Mouse (Mus musculus) common myeloid progenitor, adult 5-6 weeks (primary cell): ENCODE measurements around the gene Ep300. TPM values are rescaled to one million over a fixed set of nuclear protein-coding genes. Genes with fewer than 3 reads are reported as not detected.
"Not testable (repeated sequence)": the region's sequence is repeated elsewhere in the genome, so short reads cannot be mapped to it uniquely, and the experiment has no call there.

Source experiments
- ATAC-seq: replicated peaks from 2 replicates; pipeline ENCODE4 v1.8.0; 2016; ENCODE audit warnings: low read depth, mild to moderate bottlenecking, moderate TSS enrichment, inconsistent platforms; ENCODE audit not compliant: poor library complexity, severe bottlenecking
- total RNA-seq: library from RNA; stranded (forward); fragments of 200-1000, 187-1606 nt; gene quantifications from 2 replicates; pipeline ENCODE4 v1.2.3, GENCODE M21; 2017

The Ep300 gene
- total RNA-seq, 1 experiment from 2014 or later = 45.9 TPM

DNA sequence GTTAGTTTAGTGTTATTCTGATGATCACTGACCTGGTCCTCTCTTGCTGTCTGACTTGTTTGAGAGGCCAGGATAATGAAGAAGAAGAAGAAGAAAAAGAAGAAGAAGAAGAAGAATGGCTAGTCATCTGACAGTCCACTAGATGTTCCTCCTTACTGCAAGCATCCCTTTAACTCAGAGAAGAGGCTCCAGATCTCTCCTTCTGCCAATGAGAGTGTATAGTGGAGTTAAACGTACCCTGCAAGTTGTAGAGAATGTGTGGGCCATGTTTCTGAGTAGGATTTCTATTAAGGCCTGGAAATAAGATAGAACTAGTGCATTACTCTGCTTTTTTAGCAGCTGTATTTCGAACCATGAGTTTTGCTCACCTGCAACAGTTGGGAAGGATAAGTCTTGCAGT lies 2.5 kb downstream of the Ep300 start:
- no peak for ATAC-seq

DNA sequence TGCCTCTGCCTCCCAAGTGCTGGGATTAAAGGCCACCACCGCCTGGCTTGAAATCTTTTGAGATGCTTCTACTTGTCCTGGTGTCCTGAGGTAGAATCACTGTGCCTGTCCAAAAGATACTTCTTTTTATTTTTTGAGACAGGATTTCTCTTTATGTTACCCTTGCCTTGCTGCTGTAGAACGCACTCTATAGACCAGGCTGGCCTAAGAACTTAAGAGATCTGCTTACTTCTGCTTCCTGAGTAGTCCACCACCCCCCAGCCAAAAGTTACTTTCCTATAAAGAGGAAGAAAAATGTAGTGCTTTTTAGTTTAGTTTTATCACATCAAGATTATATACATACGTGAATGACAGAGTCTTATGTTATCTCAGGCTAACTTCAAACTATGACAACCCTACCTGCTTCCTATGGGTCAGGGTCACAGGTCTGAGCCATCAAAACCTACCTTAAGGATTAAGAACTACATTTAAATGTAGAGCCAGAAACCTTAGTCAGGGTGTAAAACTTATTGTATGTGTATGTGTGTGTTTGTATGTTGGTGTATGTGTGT lies 9.1 kb downstream of the Ep300 start:
- ATAC-seq = 0 out of 2 replicates have a peak, but pooled peaks have one; percentile 60

DNA sequence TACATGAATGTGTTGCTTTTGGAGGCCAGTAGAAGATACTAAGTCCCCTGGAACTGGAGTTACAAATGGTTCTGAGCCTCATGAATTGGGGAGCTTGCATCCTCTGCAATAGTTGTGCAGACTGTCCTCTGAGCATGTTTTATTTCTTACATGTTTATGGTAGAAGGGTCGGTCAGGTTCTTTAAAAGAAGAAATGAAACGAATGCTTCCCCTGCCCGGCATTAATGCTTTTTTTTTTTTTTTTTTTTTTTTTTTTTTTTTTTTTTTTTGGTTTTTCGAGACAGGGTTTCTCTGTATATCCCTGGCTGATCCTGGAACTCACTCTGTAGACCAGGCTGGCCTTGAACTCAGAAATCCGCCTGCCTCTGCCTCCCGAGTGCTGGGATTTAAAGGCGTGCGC lies 13.6 kb downstream of the Ep300 start:
- ATAC-seq = not testable (repeated sequence)

DNA sequence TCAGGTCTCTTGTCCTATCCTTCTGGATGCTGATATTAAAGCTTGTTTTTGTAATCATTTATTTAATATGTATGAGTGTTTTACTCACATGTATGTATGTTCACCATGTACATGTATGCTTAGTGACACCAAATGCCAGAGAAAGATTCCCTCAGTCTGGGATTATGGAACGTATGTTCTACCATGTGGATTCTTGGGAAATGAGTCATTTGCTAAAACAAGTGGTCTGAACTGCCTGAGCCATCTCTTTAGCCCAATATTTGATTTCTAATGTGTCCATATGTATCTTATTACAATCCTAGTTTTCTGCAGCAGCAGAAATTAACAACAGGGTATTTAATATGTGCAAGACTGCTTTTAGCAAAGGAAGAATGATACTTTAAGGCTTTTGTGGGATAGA lies 20.1 kb downstream of the Ep300 start:
- no peak for ATAC-seq

DNA sequence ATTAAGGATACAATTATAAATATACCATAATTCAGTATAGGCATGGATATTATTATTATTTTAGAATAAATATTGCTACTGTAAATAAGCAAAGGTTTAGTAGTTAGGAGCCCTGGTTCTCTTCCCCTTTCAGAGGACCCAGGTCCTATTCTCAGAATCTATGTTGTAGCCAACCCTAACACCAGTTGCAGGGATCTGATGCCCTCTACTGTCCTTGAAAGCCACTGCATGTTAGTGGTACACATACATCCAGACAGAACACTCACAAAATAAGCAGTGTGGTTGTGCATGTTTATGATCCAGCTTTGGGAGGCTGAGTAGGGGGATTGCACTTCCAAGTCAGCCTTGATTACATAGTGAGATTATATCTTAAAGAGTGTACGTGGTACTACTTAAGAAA lies 21.5 kb downstream of the Ep300 start:
- ATAC-seq = peak; percentile 83

DNA sequence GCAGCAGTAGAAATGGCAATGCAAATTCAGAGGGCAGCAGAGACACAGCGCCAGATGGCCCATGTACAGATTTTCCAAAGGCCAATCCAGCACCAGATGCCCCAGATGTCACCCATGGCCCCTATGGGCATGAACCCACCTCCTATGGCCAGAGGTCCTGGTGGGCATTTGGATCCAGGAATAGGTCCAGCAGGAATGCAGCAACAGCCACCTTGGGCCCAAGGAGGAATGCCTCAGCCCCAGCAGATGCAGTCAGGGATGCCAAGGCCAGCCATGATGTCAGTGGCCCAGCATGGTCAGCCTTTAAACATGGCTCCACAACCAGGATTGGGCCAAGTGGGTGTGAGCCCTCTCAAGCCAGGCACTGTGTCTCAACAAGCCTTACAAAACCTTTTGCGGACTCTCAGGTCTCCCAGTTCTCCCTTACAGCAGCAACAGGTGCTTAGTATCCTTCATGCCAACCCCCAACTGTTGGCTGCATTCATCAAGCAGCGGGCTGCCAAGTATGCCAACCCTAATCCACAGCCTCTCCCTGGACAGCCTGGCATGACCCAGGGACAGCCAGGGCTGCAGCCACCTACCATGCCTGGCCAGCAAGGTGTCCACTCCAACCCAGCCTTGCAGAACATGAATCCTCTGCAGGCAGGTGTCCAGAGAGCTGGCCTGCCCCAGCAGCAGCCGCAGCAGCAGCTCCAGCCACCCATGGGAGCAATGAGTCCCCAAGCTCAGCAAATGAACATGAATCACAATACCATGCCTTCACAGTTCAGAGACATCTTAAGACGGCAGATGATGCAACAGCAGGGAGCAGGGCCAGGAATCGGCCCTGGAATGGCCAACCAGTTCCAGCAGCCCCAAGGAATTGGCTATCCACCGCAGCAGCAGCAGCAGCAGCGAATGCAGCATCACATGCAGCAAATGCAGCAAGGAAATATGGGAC lies 64.6 kb downstream of the Ep300 start:
- no peak for ATAC-seq

DNA sequence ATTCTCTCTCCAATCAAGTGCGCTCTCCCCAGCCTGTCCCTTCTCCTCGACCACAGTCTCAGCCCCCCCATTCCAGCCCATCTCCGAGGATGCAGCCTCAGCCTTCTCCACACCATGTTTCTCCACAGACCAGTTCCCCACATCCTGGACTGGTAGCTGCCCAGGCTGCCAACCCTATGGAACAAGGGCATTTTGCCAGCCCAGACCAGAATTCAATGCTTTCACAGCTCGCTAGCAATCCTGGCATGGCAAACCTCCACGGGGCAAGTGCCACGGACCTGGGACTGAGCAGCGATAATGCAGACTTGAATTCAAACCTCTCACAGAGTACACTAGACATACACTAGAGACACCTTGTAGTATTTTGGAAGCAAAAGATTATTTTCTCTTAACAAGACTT lies 65.5 kb downstream of the Ep300 start:
- no peak for ATAC-seq

DNA sequence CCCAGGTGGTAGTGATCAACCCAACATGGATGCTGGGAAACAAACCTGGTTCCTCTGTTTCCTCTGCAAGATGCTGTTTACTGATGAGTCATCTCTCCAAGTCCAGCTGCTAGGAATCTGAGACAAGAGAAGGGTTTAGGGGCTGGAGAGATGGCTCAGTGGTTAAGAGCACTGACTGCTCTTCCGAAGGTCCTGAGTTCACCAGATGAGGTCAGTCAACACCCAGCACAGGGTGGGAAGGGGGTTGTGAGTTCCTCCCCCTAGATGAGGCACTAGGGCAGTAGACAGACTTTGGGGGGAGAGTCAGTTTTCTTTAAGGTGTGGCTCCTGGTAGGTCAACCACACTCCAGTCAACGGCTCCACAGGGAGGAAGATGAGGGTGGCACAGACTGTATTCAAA lies 76.5 kb downstream of the Ep300 start:
- ATAC-seq = no peak

DNA sequence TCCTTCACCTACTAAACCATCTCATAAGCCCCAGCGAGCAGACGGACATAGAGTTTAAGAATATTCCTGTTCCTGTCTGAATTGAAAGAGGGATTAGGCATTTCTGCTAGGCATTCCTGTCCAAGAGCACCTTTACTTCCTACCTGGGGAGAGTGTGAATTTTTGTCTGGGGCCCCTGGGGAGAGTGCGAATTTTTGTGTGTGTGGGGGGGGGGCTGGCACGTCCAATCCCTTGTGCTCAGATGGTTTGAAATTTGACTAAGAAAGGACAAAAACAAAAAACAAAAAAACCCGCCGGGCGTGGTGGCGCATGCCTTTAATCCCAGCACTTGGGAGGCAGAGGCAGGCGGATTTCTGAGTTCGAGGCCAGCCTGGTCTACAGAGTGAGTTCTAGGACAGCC lies 78.1 kb downstream of the Ep300 start:
- no peak for ATAC-seq

DNA sequence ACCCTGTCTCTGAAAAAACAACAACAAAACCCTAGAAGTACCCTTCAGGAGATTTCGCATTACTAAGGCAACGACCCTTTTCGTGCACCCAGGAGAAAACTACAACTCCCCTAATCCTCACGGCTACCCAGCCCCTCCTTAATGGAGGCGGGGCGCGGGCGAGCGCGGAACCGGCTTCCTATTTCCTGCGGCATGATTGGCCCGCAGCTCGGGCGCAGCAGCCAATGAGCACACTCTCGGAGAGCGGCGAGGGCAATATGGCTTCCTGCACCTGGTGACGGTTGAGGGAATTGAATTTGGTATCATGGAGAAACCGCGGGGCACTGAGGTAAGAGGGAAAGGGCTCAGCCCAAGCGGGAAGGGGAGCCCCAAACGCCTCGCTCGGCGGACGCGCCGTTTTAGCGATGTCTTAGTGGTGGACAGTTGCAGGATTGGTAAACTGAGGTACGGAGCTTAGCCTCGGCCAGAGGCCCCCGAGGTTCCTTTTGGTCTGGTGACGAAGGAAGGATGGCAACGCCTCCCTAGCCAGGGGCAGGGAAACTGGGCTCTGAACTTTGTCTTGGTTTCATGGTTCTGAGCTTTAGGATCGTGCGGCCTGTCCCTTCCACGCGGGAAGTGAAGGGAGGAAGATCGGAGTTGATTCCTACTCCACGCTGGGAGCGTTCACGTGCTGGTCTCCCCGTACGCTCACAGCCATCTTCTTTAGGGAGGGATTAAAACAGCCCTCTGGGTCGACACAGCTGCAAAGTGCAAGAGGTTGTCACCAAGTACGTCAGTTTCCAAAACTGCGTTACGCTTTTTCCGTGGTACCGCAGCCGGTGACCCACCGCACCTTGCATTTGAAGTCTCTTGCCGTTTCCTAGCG lies 78.8 kb downstream of the Ep300 start, which contains the start of gene L3mbtl2:
Gene L3mbtl2 (plus strand): TSS at position 193 of the 865 bp plus-strand sequence.
- peak; percentile 98 for ATAC-seq

DNA sequence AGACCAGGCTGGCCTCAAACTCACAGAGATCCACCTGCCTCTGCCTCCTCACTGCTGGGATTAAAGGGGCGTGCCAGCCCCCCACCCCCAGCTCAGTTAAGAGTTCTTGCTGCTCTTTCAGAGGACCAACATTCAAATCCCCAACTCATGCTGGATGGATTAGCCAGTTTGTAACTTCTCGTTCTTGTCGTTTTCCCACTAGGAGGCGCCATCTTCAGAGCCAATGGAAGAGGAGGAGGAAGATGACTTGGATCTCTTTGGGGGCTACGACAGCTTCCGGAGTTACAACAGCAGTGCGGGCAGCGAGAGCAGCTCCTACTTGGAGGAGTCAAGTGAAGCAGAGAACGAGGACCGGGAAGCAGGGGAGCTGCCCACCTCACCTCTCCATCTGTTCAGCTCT lies 81.8 kb downstream of the Ep300 start:
- no peak for ATAC-seq

DNA sequence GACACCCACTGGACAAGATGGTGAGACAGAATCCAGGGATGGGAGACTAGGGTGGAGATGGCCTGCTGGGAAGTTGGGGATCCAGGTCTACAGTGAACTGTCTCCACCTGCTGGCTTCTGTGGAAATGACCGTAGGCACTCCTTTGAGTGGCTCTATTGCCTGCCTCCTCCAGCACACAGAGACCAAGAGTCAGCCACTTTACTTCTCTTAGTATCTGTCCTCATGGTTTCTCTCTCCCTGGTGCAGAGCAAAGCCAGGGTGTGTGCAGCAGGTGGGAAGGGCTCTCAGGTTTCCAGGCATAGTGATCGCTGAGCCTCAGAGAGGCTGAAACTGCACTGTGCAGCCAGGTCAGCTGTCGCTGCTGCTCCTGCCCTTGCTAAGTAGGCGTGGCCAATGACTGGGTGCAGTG lies 85.1 kb downstream of the Ep300 start:
- ATAC-seq = peak; percentile 78

DNA sequence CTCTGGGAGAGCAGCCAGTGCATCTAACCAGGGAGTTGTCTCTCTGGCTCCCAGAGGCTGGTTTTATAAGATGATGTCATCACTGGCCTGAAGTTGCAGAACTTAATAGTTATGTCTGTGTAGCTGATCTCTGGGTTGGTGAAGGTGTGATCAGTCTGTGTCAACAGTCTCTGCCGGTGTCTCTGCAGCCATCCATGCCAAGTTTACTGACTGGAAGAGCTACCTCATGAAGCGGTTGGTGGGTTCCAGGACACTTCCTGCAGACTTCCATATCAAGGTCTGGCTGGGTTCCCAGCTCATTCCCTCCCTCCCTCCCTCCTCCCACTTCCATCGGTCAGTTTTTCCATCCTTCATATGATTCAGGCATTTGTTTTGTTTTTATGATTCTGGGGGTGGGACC lies 91.5 kb downstream of the Ep300 start:
- ATAC-seq = no peak

DNA sequence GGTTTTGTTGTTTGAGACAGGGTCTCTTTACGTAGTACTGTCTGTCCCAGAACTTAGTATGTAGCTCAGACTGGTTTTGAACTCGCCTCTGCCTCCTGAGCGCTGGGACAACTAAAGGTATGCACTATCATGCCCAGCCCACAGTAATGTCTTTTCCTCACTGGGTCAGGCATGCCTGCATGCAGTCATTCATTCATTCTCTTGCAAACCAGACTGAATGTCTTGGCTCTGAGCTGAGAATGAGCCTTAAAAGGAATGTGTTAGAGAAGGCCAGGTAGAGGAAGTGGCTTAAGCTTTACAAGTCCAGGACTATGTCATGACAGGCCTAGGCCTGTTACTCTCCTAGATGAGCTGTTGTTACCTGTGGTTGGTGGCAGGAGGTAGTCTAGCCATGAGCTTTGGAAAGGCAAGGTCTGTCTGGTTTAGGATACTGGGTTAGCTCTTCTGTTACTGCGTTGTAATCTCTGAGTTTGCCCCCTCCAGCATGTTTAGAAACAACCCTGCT lies 95.2 kb downstream of the Ep300 start:
- no peak for ATAC-seq

DNA sequence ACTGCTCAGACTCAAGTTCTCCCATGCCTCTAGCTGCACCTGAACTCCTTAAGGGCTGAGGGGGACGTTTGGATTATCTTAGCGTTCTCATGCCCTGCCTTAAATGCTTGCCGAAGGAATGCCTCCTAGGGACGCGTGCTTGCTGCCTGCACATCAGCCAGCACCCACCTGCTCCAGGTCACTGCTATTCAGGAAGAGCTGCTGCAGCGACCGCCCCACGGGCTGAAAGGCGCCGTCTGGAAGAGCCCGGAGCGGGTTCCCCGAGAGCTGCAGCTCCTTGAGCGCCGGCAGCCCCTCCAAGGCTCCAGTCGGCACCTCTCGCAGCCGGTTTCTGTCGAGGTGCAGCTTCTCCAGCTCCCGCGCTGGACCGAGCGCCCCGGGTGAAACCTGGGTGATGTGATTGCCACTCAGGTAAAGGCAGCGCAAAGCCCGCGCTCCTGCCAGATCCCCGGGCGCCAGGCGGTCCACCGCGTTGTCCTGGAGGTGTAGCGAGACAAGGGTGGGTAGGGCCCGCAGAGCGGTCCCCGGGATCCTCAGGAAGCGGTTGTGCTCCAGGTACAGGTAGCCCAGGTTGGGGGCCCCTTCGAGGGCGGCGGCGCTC lies 108.3 kb downstream of the Ep300 start:
- no peak for ATAC-seq

DNA sequence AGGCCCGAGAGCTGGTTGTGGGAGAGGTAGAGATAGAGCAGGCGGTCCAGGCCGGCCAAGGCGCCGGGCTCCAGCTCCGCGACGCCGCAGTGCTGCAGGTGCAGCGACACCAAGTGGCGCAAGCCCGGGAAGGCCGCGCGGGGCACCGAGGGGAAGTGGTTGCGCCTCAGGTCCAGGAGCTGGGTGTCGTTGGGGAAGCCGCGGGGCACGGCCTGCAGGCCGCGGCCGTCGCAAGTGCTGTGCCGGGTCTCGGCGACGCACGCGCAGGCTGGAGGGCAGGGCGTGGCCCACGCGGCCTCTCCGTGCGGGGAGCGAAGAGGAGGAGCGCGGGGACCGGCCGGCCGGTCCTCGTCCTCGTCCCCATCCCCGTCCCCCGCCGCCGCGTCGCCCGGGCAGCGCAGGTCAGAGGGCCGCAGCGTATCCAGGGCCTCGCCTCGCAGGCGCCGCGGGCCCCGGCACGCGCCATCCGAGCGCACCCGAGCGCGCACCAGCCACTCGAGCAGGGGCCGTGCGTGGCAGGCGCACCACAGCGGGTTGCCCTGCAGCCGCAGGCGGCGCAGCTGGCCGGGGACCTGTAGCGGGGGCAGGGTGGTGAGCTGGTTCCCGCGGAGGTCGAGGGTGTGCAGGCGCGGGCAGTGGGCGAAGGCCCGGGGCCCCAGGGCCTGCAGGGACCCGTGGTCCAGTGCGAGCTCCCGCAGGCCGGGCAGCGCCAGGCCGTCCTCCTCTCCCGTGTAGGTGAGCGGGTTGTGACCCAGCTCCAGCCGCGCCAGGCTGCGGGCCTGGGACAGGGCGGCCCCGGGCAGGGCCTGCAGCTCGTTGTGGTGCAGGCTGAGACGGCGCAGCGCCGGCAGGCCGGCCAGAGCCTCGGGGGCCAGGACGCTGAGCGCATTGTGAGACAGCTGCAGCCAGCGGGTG lies 109.1 kb downstream of the Ep300 start:
- ATAC-seq = peak; percentile 84

DNA sequence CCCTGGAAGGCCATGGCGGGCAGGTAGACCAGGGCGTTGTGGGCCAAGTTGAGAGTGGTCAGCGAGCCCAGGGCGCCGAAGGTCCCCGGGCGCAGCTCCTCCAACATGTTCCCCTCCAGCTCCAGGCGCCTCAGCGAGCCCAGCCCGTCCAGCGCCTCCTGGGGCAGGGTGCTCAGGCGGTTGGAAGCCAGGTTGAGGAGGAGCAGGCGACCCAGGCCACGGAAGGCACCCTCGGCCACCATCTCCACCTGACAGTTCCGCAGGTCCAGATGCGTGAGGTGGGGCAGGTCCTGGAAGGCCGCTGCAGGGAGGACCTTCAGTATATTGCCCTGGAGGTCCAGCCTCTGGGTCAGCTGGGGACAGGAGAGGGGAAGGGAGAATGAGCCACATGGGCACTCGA lies 109.7 kb downstream of the Ep300 start:
- ATAC-seq = no peak

DNA sequence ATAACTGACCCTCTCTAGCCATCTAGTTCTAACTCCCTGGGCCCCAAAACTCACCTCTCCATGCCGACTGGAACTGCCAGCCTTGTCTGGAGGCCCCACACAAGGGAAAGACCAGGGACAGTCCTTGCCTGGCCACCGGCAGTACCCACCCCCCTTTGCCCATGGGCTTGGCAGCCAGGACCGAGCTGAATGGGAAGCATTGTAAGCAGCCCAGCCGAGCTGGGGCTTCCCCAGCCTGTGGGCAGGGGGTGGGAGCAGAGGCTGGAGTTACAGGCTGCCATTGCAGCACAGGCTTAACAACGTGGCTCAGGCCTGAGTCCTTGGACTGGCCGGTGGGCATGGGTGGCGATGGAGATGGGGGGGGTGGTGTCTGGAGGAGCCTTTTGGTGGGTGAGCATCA lies 112.0 kb downstream of the Ep300 start, which contains the start of gene Chadl:
Gene Chadl (minus strand): TSS at position 113 of the 400 bp plus-strand sequence.
- no peak for ATAC-seq

DNA sequence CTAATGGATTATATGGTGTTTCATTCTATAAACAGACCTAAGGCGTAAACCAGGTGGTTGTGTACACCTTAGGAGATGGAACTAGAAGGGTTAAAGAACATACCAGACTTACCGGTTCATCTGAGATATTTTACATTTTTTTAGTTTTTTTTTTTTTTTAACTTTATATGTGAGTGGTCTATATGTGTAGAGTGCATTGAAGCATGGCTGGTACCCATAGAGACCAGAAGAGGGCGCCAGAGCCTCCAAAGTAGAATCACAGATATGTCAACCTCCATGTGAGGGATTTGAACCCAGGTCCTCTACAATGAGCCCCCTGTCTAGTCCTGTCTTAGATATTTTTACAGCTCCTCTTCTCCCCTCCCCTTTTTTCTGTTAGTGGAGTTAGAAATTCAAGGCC lies 112.7 kb downstream of the Ep300 start:
- no peak for ATAC-seq
